In the genomic region with DNA sequence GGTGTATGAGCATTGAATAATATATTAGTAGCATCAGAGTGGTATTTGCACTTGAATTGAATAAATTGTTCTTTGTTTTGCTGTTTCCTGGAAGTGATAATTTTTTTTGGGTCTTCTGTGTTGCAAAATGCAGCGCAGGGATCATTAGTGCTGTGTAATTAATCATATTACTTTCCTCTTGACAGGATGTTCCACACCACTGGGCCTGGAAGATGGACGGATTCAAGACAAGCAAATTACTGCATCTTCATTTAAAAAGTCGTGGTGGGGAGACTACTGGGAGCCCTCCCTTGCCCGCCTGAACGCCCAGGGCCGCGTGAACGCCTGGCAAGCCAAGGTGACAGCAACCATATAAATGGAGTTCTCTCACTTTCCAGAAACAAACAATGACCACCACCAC, we compare ENCODE assay signal across 28 mouse cellular contexts. TPM values are rescaled to one million over a fixed set of nuclear protein-coding genes. Genes with fewer than 3 reads are reported as not detected.
A peak's percentile ranks its signal among the peaks of the same experiment; 100 is the strongest.
DNase-seq lines count a peak whose midpoint lies in the region; ATAC-seq and TF ChIP-seq lines count a peak whose summit lies in the region.
"Had no signal": no experiment of that assay in that cellular context is flagged by ENCODE, and none has a peak within 500 bp of the region (broad histone marks: within the 10 kb centered on the region; RNA-seq: fewer than 3 reads in every experiment).

No protein-coding gene starts in this region.

- no peaks in the 10 kb centered on the region for H3K36me3 ChIP-seq in hindbrain, embryonic 16.5 days (ENCODE audit: control insufficient read depth, insufficient read depth, low read length)
- H3K36me3 ChIP-seq in hindbrain, embryonic 13.5 days = no peaks in the 10 kb centered on the region
- H3K36me3 ChIP-seq: embryonic facial prominence, embryonic 10.5 days; embryonic facial prominence, embryonic 13.5 days; forebrain, embryonic 12.5 days; forebrain, embryonic 15.5 days; heart, embryonic 10.5 days; heart, embryonic 13.5 days; intestine, embryonic 15.5 days had no signal

- H3K4me1 ChIP-seq in hindbrain, embryonic 16.5 days (ENCODE audit: control insufficient read depth, insufficient read depth, low read depth, low read length) = peaks cover 5% of the 10 kb centered on the region
- H3K4me1 ChIP-seq in hindbrain, embryonic 13.5 days (replicated peaks) = peaks cover 15% of the 10 kb centered on the region
- H3K4me1 ChIP-seq: intestine, embryonic 15.5 days had no signal

- WGBS in hindbrain, embryonic 16.5 days = 34% methylated on average over 8 of the region's 8 CpGs
- 25% methylated on average over 8 of the region's 8 CpGs for WGBS in hindbrain, embryonic 13.5 days

- H3K9ac ChIP-seq in hindbrain, embryonic 16.5 days (ENCODE audit: low read depth, low read length) = no peak overlapping the region
- H3K9ac ChIP-seq in hindbrain, embryonic 13.5 days = no peak overlapping the region
- H3K9ac ChIP-seq: embryonic facial prominence, embryonic 13.5 days; forebrain, embryonic 12.5 days; forebrain, embryonic 15.5 days; heart, embryonic 13.5 days; intestine, embryonic 15.5 days had no signal

- ATAC-seq in hindbrain, embryonic 16.5 days = peak; percentile 68
- no peak for ATAC-seq in hindbrain, embryonic 13.5 days (ENCODE audit: low FRiP score)
- ATAC-seq in Patski = no peak
- ATAC-seq: CD4-positive, CD25-positive, alpha-beta regulatory T cell, adult 4 months; forebrain, embryonic 15.5 days had no signal

- H3K27ac ChIP-seq in hindbrain, embryonic 16.5 days (ENCODE audit: low read depth, low read length) = no peak overlapping the region
- no peak overlapping the region for H3K27ac ChIP-seq in hindbrain, embryonic 13.5 days
- H3K27ac ChIP-seq: embryonic facial prominence, embryonic 10.5 days; embryonic facial prominence, embryonic 13.5 days; forebrain, embryonic 12.5 days; forebrain, embryonic 15.5 days; heart, embryonic 10.5 days; heart, embryonic 13.5 days; intestine, embryonic 15.5 days had no signal

- no peak for TF ChIP-seq CTCF in Patski (IDR thresholded peaks at IDR 0.05)

- POLR2A ChIA-PET in Patski (lab: Charles Lee) = no interaction called here

- no peak overlapping the region for H3K4me2 ChIP-seq in hindbrain, embryonic 16.5 days (ENCODE audit: low read length)
- H3K4me2 ChIP-seq in hindbrain, embryonic 13.5 days = no peak overlapping the region
- H3K4me2 ChIP-seq: embryonic facial prominence, embryonic 13.5 days; forebrain, embryonic 12.5 days; forebrain, embryonic 15.5 days; heart, embryonic 13.5 days; intestine, embryonic 15.5 days had no signal

- peak; percentile 29 for DNase-seq in Muller cell, postnatal 12 days (ENCODE audit: inconsistent ontology term)
- DNase-seq in Patski (ENCODE audit: low read depth, low spot score) (peak; percentile 7), adipocyte (ENCODE audit: low spot score) (no peak)
- peak; percentile 44 for DNase-seq in retina, postnatal 1 day
- DNase-seq: adrenal gland, adult 8-10 months; adrenal gland, postnatal 25 days; cerebellum, adult 11 months; cerebellum, adult 8-10 months; cerebellum, postnatal 10 days; cerebellum, postnatal 36 days; embryo, embryonic 11 days; gastrocnemius, postnatal 25 days; heart, adult 18-20 months; heart, postnatal 14 days; heart, postnatal 4 days; kidney, adult 11 months; kidney, adult 8-10 months had no signal

- H3K9me3 ChIP-seq in hindbrain, embryonic 16.5 days (ENCODE audit: control insufficient read depth, low read length) = no peaks in the 10 kb centered on the region
- no peaks in the 10 kb centered on the region for H3K9me3 ChIP-seq in hindbrain, embryonic 13.5 days
- H3K9me3 ChIP-seq: embryonic facial prominence, embryonic 10.5 days; embryonic facial prominence, embryonic 13.5 days; forebrain, embryonic 12.5 days; forebrain, embryonic 15.5 days; heart, embryonic 10.5 days; heart, embryonic 13.5 days; intestine, embryonic 15.5 days had no signal

- H3K4me3 ChIP-seq in hindbrain, embryonic 16.5 days (ENCODE audit: low read length) = no peak overlapping the region
- H3K4me3 ChIP-seq in hindbrain, embryonic 13.5 days = no peak overlapping the region
- H3K4me3 ChIP-seq: embryonic facial prominence, embryonic 10.5 days; embryonic facial prominence, embryonic 13.5 days; erythroblast, embryonic 14.5 days; forebrain, embryonic 12.5 days; forebrain, embryonic 15.5 days; heart, embryonic 10.5 days; heart, embryonic 13.5 days; intestine, embryonic 15.5 days had no signal

- no peaks in the 10 kb centered on the region for H3K27me3 ChIP-seq in hindbrain, embryonic 16.5 days (replicated peaks; ENCODE audit: control insufficient read depth, insufficient read depth, low read length)
- no peaks in the 10 kb centered on the region for H3K27me3 ChIP-seq in hindbrain, embryonic 13.5 days
- H3K27me3 ChIP-seq in Patski = peaks cover 6% of the 10 kb centered on the region
- H3K27me3 ChIP-seq: embryonic facial prominence, embryonic 13.5 days; forebrain, embryonic 12.5 days; forebrain, embryonic 15.5 days; intestine, embryonic 15.5 days had no signal

- in situ Hi-C loops in Patski (cut with MboI; ENCODE audit: low pct_unique_long_range_greater_than_20kb) = no loop called here

- CTCF ChIA-PET in Patski (lab: Charles Lee) = no interaction called here

RNA-seq across cellular contexts. Expression of a gene that starts 34.7 kb away (rescaled TPM):
- 9.1 and 9.5 TPM in 2 replicates for polyA plus RNA-seq in hindbrain, embryonic 16.5 days (2015; fragmentation: Nextera tagmentation; extraction: Ambion mirVana)
- polyA plus RNA-seq in hindbrain, embryonic 13.5 days (2015; fragmentation: Nextera tagmentation; extraction: Ambion mirVana) = 5.8 and 7.1 TPM in 2 replicates
- polyA plus RNA-seq in Patski (2021) = 13.0 TPM
